Mouse (Mus musculus) T-helper 1 cell (primary cell): ENCODE measurements around the gene Trappc10.
"Not testable (repeated sequence)": the region's sequence is repeated elsewhere in the genome, so short reads cannot be mapped to it uniquely, and the experiment has no call there.

ENCODE experiments used
- in situ Hi-C: fragments of 300-600 bp; cut with MboI, MseI; formaldehyde crosslinking; loops from one replicate; pipeline ENCODE4 v1.15.1; 2025; ENCODE audit warnings: high pct_unique_total_duplicates

Gene Trappc10

DNA sequence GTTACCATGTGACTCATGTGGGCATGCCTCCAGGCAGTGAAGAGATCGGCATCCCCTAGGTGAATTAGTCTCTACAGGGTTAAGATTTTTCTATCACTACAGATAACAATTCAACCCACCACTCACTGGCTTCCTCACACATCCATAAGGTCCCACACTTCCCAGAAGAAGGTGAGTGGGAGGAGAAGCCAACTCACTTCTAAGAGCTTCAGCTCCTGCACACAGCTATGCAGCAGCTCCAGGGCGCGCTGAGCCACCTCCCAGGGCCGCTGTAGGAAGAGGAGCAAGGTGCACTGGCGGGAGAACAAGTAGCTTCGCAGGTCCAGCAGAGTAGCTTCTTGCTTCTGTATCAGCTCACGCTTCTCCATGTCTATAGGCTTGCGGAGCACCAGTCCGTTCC lies 30.1 kb downstream of the Trappc10 start:
- in situ Hi-C loops: loop anchor here (10.0 kb wide), 1 partner anchor 810 kb away; no protein-coding TSS in a partner anchor

GRCm38 (mm10) chr10:78211311-78211710 lies 33.1 kb downstream of the Trappc10 start:
- in situ Hi-C loops: loop anchor here (10.0 kb wide), 1 partner anchor 807 kb away; no protein-coding TSS in a partner anchor

DNA sequence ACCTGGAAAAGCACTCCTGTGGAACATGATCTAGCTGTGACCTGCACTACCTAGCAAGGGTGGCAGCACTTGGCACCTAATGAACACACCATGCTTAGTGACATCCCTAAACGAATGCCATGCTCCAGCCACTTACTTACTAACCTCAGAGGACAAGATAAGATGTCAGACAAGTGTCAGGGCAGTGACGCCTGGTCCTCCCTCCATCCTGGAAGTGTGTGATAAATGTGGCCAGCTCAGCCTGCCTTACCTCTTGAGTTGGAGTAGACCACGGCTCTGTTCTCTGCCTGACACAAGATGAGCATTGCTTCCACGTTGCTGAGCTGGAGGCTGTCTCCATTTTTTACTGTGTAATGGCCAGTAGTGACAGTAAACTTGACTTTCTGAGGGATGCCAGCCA lies 43.3 kb downstream of the Trappc10 start:
- in situ Hi-C loops: no loop called here

DNA sequence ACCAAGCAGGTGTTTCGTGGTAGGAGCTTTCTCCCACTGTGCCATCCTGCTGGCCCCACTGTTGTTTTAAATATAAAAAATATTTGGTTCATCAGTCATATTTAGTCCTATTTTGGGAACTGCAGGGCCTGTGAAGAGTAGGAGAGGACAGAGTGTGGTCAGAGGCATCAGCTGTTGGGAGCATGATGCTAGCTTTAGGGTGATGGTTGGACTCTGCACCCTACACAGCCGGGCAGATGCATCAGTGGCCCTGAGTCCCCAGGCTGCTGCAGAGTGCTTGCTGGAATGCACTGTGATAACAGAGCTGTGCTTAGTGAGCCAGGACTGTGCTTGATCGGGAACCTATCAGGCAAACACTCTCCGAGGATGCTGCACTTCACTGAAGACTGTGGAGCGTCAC lies 51.5 kb downstream of the Trappc10 start:
- in situ Hi-C loops: no loop called here

DNA sequence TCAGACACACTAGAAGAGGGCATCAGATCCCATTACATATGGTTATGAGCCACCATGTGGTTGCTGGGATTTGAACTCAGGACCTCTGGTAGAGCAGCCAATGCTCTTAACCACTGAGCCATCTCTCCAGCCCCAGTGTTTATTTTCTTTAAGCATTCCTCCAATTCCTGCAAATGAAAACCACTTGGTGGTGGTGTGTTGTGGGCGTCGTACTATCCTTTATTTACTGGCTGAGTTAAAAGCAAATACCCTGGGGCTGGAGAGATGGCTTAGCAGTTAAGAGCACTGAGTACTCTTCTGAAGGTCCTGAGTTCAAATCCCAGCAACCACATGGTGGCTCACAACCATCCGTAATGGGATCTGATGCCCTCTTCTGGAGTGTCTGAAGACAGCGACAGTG lies 58.4 kb downstream of the Trappc10 start:
- in situ Hi-C loops: not testable (repeated sequence)

DNA sequence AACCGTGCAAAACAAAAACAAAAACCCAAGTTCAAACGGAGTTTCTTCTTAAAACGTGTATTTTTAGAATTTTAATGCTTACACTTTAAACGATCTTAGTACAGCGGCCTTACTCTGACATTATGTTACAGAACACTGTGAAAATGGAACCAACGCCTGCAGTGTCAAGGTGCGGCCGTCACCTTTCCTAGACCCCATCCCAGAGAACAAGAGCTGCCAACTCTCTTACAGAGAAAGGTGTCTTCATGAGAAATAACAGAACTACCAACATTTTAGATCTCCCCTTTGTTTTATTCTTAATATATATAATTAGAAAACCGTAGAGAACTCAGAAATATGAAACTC lies 59.1 kb downstream of the Trappc10 start:
- in situ Hi-C loops: no loop called here

DNA sequence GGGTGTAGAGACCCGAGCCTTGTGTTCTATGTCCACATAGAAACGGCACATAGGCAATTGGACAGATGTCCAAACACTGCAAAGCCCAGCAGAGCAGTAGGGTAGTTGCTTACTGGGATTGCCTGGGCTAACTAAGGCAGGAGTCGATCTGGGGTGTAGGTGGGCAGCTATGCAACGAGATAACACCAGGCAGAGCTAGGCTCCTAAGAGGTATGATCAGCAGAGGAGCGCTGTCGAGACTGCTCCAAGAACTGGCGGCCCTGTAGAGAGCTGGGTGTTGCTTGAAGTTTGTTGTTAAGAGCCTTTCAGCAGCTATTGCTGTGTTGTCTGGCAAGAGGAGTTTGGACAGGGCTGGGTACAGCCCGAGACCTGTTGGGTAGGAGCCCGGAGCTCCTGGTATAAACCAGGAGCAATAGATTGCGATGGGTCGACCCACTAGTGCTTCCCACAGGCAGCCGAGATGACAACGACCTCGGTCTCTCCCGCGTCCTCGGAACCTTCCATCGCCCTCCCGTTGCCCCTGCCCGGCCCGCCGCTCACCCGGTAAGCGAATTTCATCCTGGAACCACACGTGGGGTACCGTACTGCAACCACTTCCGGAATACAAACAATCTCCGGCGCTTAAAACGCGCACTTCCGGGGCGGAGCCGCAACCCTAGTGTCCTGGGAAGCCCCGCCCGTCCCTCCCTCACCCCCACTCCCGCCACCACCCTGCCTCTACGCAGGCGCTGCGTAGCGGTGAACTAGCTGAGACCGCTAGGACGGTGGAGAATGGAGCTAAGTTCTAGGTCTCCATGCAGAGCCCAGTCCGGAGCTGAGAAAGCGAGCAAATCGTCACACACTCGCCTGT lies 59.7 kb downstream of the Trappc10 start, which contains the start of gene Pwp2:
TSS of gene Pwp2 (minus strand) at position 619 of the 850 bp plus-strand sequence.
- in situ Hi-C loops: no loop called here

GRCm38 (mm10) chr10:78183577-78183976 lies 60.9 kb downstream of the Trappc10 start:
- in situ Hi-C loops: no loop called here

DNA sequence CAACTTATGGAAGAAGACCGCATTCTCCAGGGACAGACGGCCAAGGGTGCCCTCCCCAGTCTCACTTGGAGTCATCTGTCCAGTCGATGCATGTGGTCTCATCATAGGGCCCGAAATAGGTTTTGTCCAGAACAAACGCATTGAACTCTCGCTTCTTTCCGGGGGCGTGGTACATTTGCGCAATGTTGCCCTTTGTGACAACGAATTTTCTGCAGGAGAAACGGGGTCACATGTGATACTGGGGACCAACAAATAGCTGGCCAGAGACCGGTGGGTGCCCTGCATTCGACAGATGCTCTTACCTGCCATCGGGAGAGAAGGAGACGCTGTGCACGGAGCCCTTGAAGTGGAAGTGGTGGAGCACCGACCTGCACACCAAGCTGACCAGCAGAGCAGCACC lies 62.1 kb downstream of the Trappc10 start:
- in situ Hi-C loops: no loop called here

DNA sequence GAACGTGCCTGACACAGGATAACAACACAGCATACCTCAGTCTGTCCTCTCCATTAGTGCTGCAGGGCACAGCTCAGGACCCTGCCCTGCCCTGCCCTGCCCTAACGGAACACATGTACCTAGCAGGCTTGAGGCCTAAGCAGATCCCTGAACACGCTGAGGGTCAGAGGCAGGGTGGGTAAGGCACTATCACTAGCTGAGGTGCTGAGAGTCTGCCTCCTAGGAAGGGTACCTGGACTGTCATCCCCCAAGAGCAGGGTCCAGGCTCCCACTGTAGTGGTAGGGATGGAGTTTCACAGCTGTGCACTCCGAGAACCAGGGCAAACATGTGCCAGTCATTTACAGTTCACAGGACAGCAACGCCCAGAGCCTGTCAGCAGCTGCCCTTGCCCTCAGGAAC lies 70.0 kb downstream of the Trappc10 start:
- in situ Hi-C loops: no loop called here

- in situ Hi-C loops: no loop called here
Observed at GRCm38 (mm10) chr10:78171581-78171980, 72.9 kb downstream of the Trappc10 start.

GRCm38 (mm10) chr10:78171057-78171456 lies 73.4 kb downstream of the Trappc10 start:
- in situ Hi-C loops: no loop called here

DNA sequence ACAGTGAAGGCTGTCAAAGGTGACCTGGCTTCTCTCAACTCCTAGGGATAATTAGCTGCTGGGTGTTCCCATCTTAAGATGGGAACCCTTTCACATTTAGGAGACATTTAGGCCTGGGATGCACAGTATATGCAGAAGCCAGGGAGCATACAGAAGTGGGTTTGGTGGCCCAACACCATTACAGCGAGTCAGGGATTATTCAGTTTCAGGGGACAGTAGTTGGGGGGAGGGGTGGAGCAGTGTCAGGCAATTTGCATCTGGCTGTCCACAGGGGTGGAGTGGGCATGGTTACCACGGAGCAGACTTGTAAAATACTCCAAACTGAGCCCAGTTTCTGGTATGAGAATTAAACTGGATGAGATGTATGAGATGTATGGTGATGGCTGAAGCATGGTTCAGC lies 74.0 kb downstream of the Trappc10 start:
- in situ Hi-C loops: no loop called here

DNA sequence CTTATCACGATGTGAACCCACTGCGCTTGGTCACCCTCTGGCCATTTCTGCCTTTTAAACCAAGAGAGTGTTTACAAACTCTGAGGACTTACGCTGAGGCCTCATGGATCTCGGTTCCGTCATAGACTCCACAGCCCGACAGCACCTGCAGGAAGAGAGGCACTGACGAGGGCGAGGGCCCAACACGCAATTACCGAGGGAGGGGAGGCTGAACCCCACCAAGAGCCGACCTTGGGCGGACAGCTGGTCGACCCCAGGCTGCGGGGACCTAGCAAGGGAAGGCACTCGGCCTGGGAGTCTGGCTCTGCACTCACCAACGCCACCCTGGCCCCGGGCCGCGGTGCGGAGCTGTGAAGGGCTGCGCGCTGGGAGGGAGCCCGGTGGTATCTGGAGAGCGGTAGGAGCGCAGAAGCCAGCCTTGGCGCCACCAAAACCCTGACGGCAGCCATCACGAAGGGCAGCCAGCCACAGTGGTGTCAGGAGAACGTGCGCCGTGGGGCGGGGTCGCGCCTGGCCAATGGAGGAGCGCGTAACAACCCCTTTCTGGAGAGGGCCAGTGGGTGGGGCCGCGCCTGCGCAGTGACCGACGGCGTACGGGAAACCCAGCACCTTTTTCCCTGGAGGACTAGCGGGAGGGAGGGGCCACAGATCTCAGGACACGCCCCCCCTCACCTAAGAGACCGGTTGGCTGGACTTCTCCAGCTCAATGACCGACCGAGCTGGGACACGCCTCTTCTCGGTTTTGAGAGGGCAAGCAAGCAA lies 75.0 kb downstream of the Trappc10 start, which contains the start of gene D10Jhu81e:
TSS of gene D10Jhu81e (minus strand) at position 502 of the 762 bp plus-strand sequence.
- in situ Hi-C loops: no loop called here

DNA sequence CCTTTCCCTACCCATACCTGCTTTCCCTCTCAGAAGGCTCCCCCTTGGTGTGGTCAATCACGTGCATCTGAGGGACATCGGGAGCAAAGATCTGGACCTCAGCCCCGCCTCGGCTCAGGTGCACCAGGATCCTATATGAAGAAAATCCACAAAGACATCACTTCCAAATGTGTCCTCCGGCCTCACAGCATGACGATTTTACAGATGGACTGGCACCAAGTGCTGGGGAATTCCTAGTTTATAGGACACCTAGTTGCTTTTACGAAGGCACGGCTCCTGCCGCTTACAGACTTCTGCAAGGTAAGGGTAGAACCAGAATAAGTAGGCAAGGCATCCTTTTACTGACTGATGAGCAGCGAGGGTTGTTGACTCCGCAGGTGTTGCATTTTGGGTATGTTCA lies 75.6 kb downstream of the Trappc10 start:
- in situ Hi-C loops: no loop called here

DNA sequence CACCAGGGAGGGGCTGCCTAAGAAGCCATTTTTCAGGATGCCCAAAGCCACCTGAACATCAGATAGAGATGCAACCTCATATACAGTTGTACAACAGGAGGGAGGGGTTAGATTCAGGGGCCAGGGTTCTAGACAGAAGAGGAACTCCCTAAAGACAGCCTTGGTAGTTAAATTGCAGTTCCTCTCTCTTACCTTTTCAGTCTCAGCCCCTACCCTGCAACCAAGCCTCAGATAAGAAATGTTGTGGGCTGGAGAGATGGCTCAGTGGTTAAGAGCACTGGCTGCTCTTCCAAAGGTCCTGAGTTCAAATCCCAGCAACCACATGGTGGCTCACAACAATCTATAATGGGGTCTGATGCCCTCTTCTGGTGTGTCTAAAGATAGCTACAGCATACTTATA lies 76.7 kb downstream of the Trappc10 start:
- in situ Hi-C loops: no loop called here

DNA sequence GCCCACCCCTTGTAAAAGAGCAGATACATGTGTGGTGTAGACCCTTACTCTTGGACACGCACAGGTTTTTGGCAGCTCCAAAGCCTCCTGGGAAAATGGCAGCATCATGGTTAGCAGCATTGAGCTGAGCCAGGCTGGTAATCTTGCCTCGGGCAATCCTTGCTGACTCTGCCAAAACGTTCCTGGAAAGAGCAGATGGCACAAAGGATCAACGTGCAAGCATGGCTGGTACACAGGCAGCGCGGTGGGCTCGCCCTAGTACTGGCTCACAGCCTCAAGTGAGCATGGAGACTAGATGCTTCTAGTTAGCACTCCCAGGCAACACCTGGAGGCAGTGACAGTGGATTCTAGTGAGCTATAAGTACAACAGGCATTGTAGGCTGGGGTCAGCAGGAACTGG lies 77.1 kb downstream of the Trappc10 start:
- in situ Hi-C loops: no loop called here

DNA sequence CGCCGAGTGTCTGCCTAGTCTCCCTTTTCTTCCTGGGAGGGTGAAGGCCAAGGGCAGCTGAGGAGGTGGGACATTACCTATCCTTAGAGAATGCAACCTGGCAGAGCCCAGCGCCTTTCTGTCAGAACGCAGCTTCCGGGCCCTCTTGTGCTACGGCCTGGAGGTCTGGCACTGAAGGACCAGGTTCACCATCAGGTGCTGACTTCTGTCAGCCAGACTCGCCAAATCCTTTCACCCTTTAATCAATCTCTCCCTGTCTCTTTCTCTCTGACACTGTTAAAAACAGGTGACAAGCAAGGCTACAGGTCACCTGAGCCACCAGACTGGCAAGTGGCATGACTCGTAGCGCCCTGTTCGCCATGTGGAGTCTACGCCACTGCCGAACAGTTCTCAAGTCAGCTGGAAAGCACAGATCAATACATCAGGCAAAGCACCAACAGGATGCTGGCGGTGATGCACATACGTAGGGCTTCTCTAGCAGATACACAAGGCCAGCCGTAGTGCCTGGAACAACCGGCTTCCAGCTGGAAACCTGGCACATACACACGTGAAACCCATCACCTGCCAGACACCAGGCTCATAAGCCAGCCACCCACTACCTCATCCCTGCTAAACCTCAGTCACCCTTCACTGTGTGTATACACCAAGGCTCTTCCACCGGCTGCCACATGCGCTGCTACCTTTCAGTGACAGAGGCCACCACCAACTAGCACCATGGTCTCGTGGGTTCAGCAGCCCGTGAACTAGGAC lies 79.0 kb downstream of the Trappc10 start:
- in situ Hi-C loops: no loop called here

- in situ Hi-C loops: loop anchor here (5.0 kb wide), 1 partner anchor 132 kb away; no protein-coding TSS in a partner anchor
Observed at GRCm38 (mm10) chr10:78164786-78165185, 79.7 kb downstream of the Trappc10 start.

DNA sequence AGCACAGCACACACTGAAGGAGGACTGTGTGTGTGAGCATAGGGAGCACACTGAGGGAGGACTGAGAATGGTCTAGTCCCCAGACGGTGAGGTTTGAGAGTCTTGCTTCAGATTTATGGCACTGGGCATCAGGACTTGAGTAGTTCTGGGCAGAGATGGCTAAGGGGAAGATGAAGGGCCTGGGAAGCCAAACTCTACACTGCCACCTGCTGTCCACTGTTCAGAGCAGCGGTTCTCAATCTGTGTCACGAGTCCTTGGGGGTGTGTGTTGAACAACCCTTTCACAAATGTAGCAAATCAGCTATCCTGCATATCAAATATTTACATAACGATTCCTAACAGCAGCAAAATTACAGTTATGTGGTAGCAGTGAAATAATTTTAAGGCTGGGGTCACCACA lies 80.5 kb downstream of the Trappc10 start:
- in situ Hi-C loops: loop anchor here (5.0 kb wide), 1 partner anchor 132 kb away; no protein-coding TSS in a partner anchor

GRCm38 (mm10) chr10:78163241-78163640 lies 81.2 kb downstream of the Trappc10 start:
- in situ Hi-C loops: loop anchor here (5.0 kb wide), 1 partner anchor 131 kb away; no protein-coding TSS in a partner anchor

GRCm38 (mm10) chr10:78162646-78163045 lies 81.8 kb downstream of the Trappc10 start:
- in situ Hi-C loops: loop anchor here (5.0 kb wide), 1 partner anchor 130 kb away; no protein-coding TSS in a partner anchor
